Mouse (Mus musculus) forebrain, embryonic 13.5 days (tissue): Measurements from ENCODE around the gene Exosc2. TPM values are rescaled to one million over a fixed set of nuclear protein-coding genes. Genes with fewer than 3 reads are reported as not detected.

Experiments
- ATAC-seq: fragments of 200-750 bp; cut with Nextera tagmentation; 2 replicates; pipeline ENCODE4 v1.8.0; 2017
- H3K27ac ChIP-seq: fragments of 300-500 bp; sonication (generic); 2 replicates; pipeline ENCODE4 v1.5.1; 2015; ENCODE audit warnings: inconsistent platforms, mild to moderate bottlenecking, moderate library complexity
- H3K27me3 ChIP-seq: fragments of 300-500 bp; sonication (generic); 2 replicates; pipeline ENCODE4 v1.6.1; 2015; ENCODE audit warnings: mild to moderate bottlenecking, inconsistent platforms
- H3K36me3 ChIP-seq: fragments of 300-500 bp; sonication (generic); 2 replicates; pipeline ENCODE4 v1.6.1; 2015; ENCODE audit warnings: mild to moderate bottlenecking, inconsistent platforms; ENCODE audit not compliant: poor library complexity, severe bottlenecking
- H3K4me1 ChIP-seq: fragments of 300-500 bp; sonication (generic); 2 replicates; pipeline ENCODE4 v1.6.1; 2015; ENCODE audit warnings: inconsistent platforms
- H3K4me2 ChIP-seq: fragments of 300-500 bp; sonication (generic); 2 replicates; pipeline ENCODE4 v1.6.1; 2015; ENCODE audit warnings: inconsistent platforms, mild to moderate bottlenecking, moderate library complexity
- H3K4me3 ChIP-seq: fragments of 300-500 bp; sonication (generic); 2 replicates; pipeline ENCODE4 v1.5.1; 2015; ENCODE audit warnings: mild to moderate bottlenecking, inconsistent platforms
- H3K9ac ChIP-seq: fragments of 300-500 bp; sonication (generic); 2 replicates; pipeline ENCODE4 v1.6.1; 2015; ENCODE audit warnings: mild to moderate bottlenecking, inconsistent platforms
- H3K9me3 ChIP-seq: fragments of 300-500 bp; sonication (generic); replicated peaks from 2 replicates; pipeline ENCODE4 v1.6.1; 2016; ENCODE audit warnings: inconsistent platforms
- WGBS: fragments of 180-500 bp; shearing (Covaris S2); methylation state at CpG from one replicate; pipeline ENCODE4 v1.1.7; 2015; 5-methylcytosine and 5-hydroxymethylcytosine counted together
- polyA plus RNA-seq: library from polyadenylated mRNA; unstranded; fragments of >200 nt; fragmentation: Nextera tagmentation; extraction: Ambion mirVana; gene quantifications from 2 replicates; pipeline ENCODE4 v1.2.1, GENCODE M21; 2015

Gene Exosc2
- polyA plus RNA-seq, 1 experiment from 2014 or later, result 53.2 TPM

DNA sequence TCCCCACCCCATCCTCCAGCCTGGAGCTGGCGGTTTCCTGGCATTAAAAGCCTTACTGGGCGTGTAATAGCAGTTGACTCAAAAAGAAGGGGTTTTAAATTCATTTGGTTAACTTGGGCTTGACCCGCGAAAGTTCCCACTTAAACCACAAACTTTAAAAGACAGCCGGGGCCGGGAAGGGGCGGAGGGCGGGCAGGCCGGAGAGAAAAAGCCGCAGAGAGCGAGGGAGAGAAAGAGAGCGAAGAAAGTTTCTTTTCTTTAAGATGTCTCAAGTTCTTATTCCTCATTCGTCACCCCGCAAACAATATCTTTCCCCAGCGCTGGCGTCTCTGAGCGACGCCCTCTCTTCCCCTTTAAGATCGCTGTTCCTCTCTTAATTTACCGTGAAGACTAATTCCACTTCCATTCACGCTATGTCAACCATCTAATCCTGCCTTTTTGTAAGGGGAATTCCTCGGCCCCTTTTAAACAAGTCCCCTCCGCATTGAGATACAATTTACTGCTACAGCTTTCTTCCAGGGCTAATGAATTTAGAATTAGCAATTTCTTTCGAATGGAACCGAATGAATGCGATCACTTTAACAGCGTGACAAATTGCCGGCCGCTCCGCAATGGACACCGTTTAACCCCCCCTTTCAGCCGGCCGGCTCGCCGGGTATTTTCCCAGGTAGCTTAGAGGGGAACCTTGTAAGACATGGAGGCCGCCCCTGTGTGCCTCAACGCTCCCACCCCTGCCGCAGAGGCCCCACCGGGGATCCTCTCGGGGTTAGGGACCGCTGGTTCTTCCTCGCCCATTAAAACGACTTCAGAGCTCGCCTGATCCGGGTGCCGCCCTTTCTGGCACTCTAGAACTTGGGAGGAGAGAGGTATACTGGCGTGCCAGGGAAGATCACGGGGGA, 29.7 kb upstream of the Exosc2 start:
- Histone ChIP-seq H3K4me2 (peak overlapping the region; percentile 64), H3K4me3 (peak overlapping the region; percentile 32), H3K4me1 (peaks cover 67% of the 10 kb centered on the region), H3K9ac (peak overlapping the region; percentile 28; the same call in 1 of the 2 replicates), H3K27ac (no peak overlapping the region), H3K27me3 (peaks cover 99% of the 10 kb centered on the region), H3K9me3 (no peaks in the 10 kb centered on the region), H3K36me3 (no peaks in the 10 kb centered on the region)
- WGBS, result 1% methylated on average over 48 of the region's 48 CpGs
- peak; percentile 50; the same call in 1 of the 2 replicates for ATAC-seq

DNA sequence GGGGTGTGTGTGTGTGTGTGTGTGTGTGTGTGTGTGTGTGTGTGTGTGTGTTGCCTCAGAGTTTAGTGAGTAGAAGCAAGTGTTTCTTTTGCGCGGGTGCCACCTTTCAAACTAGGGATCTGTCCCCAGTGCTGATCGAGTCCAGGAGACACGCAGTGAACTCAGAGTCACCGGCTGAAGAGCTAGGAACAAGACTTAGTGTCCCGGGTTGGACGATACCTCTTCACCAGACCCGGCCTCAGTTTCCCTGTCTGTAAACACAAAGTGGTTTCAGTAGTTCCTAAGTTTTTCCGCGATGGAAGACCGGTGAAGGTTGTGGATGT, 29.0 kb upstream of the Exosc2 start:
- Histone ChIP-seq H3K9ac (no peak overlapping the region), H3K9me3 (no peaks in the 10 kb centered on the region), H3K36me3 (no peaks in the 10 kb centered on the region), H3K4me2 (peak overlapping the region; percentile 64), H3K4me1 (peaks cover 61% of the 10 kb centered on the region), H3K4me3 (peak overlapping the region; percentile 32), H3K27ac (no peak overlapping the region), H3K27me3 (peaks cover 99% of the 10 kb centered on the region)
- ATAC-seq, result no peak
- WGBS, result 2% methylated on average over 11 of the region's 11 CpGs

DNA sequence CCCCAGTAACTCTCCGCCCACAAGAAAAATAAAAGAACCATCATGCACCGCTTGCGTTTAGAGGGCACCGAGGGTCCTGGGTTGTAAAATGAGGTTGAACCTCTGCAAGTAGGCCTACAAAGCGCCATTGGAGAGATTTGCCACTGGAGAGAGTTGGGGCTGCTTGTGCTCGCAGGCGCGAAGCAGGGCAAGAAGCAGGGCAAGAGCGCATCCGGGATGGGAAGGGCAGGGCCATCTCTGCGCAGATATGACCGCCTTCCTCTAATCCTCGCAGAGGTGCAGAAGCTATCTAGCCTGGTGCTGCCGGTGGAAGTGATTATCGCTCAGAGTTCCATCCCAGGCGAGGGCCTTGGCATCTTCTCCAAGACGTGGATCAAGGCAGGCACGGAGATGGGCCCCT, 28.6 kb upstream of the Exosc2 start:
- Histone ChIP-seq H3K36me3 (no peaks in the 10 kb centered on the region), H3K4me1 (peaks cover 56% of the 10 kb centered on the region), H3K9ac (0 out of 2 replicates have a peak overlapping the region, but pooled peaks have one; percentile 7)

DNA sequence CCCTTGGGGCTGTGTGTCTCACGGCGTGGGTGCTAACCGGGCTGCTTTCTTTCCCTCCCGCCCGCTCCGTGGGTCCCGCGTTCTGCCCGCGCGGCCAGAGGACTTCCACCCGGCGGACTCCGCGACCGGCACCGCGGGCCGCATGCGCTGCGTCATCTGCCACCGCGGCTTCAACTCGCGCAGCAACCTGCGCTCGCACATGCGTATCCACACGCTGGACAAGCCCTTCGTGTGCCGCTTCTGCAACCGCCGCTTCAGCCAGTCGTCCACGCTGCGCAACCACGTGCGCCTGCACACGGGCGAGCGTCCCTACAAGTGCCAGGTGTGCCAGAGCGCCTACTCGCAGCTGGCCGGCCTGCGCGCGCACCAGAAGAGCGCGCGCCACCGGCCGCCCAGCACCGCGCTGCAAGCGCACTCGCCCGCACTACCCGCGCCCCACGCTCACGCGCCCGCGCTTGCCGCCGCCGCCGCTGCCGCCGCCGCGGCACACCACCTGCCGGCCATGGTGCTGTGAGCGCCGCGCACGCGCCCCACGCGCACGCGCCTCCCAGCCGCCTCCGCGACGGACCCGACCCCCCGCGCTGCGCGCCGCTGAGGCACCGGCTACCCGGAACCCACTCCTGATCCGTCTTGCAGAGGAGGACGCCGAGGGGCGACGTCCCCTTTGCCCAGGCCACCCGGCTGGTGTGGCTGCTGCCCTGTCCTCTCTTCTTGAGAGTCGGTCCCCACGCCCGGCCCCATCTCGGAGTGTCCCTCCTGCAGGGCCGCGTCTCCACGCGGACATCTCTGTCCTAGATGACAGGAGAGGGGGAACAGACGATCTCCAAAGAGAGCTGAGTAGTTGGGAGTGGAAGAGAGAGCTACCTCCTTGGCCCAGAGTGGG, 16.3 kb upstream of the Exosc2 start:
- no peak overlapping the region for H3K27ac ChIP-seq
- under 1% methylated on average over 91 of the region's 109 CpGs for WGBS

More for the DNA sequence above, 28.6 kb upstream of the Exosc2 start:
- Histone ChIP-seq H3K27me3 (peaks cover 99% of the 10 kb centered on the region), H3K4me2 (peak overlapping the region; percentile 64), H3K9me3 (no peaks in the 10 kb centered on the region), H3K4me3 (peak overlapping the region; percentile 32), H3K27ac (no peak overlapping the region)
- WGBS, result 2% methylated on average over 18 of the region's 18 CpGs
- no peak for ATAC-seq

DNA sequence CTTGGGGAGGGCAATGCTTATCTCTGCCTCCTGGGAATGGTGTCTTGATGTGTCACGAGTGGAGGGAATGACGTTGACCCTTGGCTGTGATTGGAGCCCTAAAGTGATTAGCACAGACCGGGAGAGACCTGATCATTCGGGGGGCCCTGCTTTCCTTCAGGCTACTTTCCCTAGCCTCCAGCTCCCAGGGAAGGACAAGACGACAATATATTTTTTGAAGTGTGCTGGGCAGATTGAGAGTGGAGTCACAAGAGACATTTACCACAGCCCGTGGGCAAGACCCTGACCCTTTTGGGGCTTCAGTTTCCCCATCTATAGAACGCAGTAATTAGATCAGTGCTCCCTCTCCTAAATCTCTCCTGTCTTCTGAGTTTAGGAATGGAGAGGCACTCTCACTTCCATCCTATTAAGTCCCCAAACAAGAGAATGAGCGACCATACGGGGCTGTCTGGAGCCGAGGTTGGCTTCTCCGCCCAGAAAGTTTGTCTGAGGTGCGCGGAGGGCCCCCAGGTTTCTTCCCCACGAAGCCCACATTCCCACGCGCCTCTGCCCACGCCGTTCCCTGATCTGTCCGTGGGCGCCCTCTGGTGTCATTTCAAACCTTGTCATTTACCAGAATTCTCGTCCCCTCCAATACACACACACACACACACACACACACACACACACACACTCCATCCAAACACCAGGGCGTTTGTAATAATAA, 15.5 kb upstream of the Exosc2 start:
- Histone ChIP-seq H3K4me1 (peaks cover 17% of the 10 kb centered on the region), H3K4me2 (peak overlapping the region; percentile 96), H3K9ac (no peak overlapping the region), H3K36me3 (no peaks in the 10 kb centered on the region), H3K4me3 (peak overlapping the region; percentile 54), H3K9me3 (no peaks in the 10 kb centered on the region; the same call in 1 of the 2 replicates), H3K27me3 (peaks cover 94% of the 10 kb centered on the region), H3K27ac (no peak overlapping the region)
- ATAC-seq, result no peak
- 5% methylated on average over 22 of the region's 22 CpGs for WGBS

More for the DNA sequence above, 16.3 kb upstream of the Exosc2 start:
- H3K9ac ChIP-seq, result peak overlapping the region; percentile 23
- H3K36me3 ChIP-seq, result no peaks in the 10 kb centered on the region
- peak overlapping the region; percentile 54 for H3K4me3 ChIP-seq
- H3K9me3 ChIP-seq, result no peaks in the 10 kb centered on the region; the same call in 1 of the 2 replicates
- H3K4me2 ChIP-seq, result peak overlapping the region; percentile 96
- peaks cover 17% of the 10 kb centered on the region for H3K4me1 ChIP-seq
- peaks cover 95% of the 10 kb centered on the region for H3K27me3 ChIP-seq
- peak; percentile 79 for ATAC-seq

DNA sequence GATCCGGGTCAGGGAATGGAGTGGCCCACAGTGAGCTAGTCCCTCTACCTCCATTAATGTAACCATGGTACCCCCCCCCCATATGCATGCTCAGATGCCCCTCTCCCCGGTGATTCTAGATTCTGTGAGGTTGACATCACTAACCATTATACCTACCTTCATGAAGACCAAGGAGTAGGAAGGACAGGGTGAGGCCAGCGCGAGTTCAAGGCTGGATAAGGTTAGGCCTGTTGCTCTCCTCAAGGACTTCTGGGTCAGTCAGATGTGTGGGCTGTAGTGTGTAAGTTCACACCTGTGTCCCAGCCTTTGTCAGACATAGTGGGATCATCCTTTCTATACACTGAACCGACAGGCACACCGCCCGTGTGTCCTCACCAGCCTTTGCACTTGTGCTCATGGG, 14.1 kb upstream of the Exosc2 start:
- Histone ChIP-seq H3K9ac (no peak overlapping the region), H3K4me2 (no peak overlapping the region), H3K36me3 (no peaks in the 10 kb centered on the region), H3K27ac (no peak overlapping the region), H3K27me3 (peaks cover 83% of the 10 kb centered on the region), H3K9me3 (no peaks in the 10 kb centered on the region; the same call in 1 of the 2 replicates), H3K4me3 (no peak overlapping the region), H3K4me1 (peaks cover 17% of the 10 kb centered on the region)
- ATAC-seq, result no peak
- 88% methylated on average over 7 of the region's 7 CpGs for WGBS

DNA sequence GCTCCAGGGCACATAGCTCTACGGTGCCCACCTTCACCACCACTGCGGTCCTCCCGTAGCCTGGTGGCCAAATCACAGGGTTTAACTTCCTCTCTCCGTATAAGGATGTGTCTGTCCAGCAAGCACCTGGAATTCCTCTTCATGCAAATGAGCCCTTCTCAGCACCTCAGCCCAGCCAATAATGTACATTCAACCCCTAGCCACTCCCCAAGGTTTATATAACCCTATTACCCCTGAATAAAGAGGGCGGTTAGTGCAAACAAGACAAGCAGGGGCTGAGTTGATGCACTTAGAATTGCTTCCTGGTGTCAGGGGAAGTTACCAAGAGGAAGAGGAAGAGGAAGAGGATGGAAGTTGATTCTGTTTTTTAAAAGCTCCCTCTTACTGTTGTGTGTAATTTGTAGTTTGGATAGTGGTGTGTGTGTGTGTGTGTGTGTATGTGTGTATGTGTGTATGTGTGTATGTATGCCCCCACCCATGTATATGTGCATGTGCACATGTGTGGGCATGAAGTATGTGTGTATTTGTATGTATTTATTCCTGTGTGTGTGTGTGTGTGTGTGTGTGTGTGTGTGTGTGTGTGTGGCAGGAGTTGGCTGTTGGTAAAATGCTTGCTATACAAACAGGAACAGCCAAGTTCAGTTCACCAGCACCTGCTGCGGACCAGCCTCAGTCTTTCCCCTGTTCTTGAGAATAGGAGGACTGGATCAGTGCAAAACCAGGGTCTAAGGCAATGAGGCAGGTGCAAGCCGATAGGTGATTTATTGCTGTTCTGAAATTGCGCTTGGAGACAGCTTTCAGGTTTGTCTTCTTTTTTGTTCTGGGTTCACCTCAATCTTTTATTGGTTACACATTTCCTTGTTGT, 7.3 kb upstream of the Exosc2 start:
- Histone ChIP-seq H3K27me3 (peaks cover 46% of the 10 kb centered on the region), H3K4me2 (no peak overlapping the region)
- no peak for ATAC-seq

DNA sequence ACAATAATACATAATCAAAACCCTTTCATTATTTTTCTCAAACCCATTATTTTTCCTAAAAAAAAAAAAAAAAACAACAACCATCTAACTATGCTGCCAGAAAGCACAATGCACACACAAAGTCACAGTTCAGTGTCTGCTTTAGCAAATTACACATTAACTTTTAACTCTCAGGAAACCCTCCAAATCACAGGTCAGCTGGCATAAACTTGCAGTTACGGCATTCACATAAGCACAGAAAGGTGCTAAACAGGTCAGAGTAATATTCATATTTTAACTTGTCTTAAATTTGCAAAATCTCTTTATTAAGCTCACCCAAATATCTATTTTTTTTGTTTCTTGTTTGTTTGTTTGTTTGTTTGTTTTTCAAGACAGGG, 6.7 kb upstream of the Exosc2 start:
- Histone ChIP-seq H3K9ac (no peak overlapping the region), H3K4me1 (no peaks in the 10 kb centered on the region), H3K27me3 (peaks cover 40% of the 10 kb centered on the region), H3K9me3 (no peaks in the 10 kb centered on the region; the same call in 1 of the 2 replicates), H3K36me3 (no peaks in the 10 kb centered on the region), H3K27ac (no peak overlapping the region), H3K4me2 (no peak overlapping the region), H3K4me3 (no peak overlapping the region)
- no peak for ATAC-seq
- 92% methylated on average over 1 of the region's 1 CpGs for WGBS

More for the DNA sequence above, 7.3 kb upstream of the Exosc2 start:
- Histone ChIP-seq H3K27ac (no peak overlapping the region), H3K4me3 (no peak overlapping the region), H3K9me3 (no peaks in the 10 kb centered on the region; the same call in 1 of the 2 replicates), H3K9ac (no peak overlapping the region), H3K4me1 (no peaks in the 10 kb centered on the region), H3K36me3 (no peaks in the 10 kb centered on the region)
- WGBS, result 75% methylated on average over 8 of the region's 8 CpGs

DNA sequence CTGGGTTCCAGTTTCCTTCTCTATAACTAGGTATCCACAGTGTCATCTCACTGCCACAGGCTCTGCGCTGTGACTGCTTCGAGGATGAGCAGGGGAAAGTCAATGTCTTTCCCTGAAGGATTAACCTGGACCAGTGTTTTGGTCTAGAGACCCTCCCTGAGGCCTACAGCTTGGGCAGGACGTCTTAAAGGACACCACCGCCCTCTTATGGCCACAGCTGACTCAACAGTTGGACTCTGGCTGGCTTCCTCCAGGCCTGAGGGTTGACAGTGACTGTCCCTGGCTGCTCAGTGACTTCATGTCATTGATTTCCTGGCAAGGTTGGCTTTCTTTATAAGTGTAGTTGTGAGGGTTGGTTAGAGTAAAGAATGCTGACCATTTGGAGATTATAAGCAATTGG, 3.2 kb upstream of the Exosc2 start:
- H3K9me3 ChIP-seq, result no peaks in the 10 kb centered on the region
- no peak overlapping the region for H3K9ac ChIP-seq
- H3K27me3 ChIP-seq, result peaks cover 20% of the 10 kb centered on the region
- no peak overlapping the region for H3K4me3 ChIP-seq
- H3K4me1 ChIP-seq, result peaks cover 11% of the 10 kb centered on the region
- no peak overlapping the region for H3K27ac ChIP-seq
- no peak for ATAC-seq
- 20% methylated on average over 4 of the region's 4 CpGs for WGBS
- H3K36me3 ChIP-seq, result peaks cover under 1% of the 10 kb centered on the region; the same call in 1 of the 2 replicates
- H3K4me2 ChIP-seq, result no peak overlapping the region

DNA sequence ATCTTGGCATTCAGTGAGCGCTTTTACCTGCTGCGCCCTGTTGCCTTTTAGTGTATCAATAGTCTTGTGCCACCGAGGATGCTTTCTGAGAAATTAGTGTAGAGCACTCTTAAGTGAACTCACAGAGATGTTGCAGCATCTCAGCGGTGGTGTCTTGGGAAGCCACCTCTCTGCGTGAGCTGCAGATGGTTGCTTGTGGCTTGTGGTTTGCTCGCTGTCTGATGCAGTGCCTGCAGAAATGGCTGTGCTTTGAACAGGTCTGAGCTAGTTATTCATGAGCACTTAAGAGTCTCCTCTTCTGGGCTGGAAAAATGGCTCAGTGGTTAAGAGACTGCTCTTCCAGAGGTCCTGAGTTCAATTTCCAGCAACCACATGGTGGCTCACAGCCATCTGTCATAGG, 8.1 kb downstream of the Exosc2 start:
- no peak for ATAC-seq
- Histone ChIP-seq H3K27ac (no peak overlapping the region), H3K27me3 (no peaks in the 10 kb centered on the region), H3K4me1 (no peaks in the 10 kb centered on the region), H3K36me3 (peaks cover 79% of the 10 kb centered on the region), H3K4me3 (no peak overlapping the region), H3K4me2 (no peak overlapping the region), H3K9ac (no peak overlapping the region), H3K9me3 (no peaks in the 10 kb centered on the region)
- WGBS, result 98% methylated on average over 6 of the region's 6 CpGs
